Mouse (Mus musculus) left cerebral cortex, adult 11 months (tissue): ENCODE data around the gene Rcvrn.

Experiments
- DNase-seq: peaks from one replicate; pipeline ENCODE4 v3.0.0; 2022; ENCODE audit warnings: low spot score

Rcvrn gene

GRCm38 (mm10) chr11:67670031-67670430, 25.1 kb upstream of the Rcvrn start:
- DNase-seq: no peak

- DNase-seq: no peak
Measured at GRCm38 (mm10) chr11:67672140-67672539, 23.0 kb upstream of the Rcvrn start.

GRCm38 (mm10) chr11:67675562-67676540, 19.3 kb upstream of the Rcvrn start:
- DNase-seq: no peak

GRCm38 (mm10) chr11:67679300-67679699, 15.8 kb upstream of the Rcvrn start:
- DNase-seq: no peak

- no peak for DNase-seq
Measured at GRCm38 (mm10) chr11:67679930-67680329, 15.2 kb upstream of the Rcvrn start.

- no peak for DNase-seq
Measured at GRCm38 (mm10) chr11:67681871-67682270, 13.3 kb upstream of the Rcvrn start.

- DNase-seq: no peak
Measured at GRCm38 (mm10) chr11:67686109-67686508, 9.0 kb upstream of the Rcvrn start.

GRCm38 (mm10) chr11:67712976-67713375, 17.9 kb downstream of the Rcvrn start:
- no peak for DNase-seq

- DNase-seq: no peak
Measured at GRCm38 (mm10) chr11:67715382-67715781, 20.3 kb downstream of the Rcvrn start.

- DNase-seq: peak; percentile 25
Measured at GRCm38 (mm10) chr11:67721485-67721884, 26.4 kb downstream of the Rcvrn start.

GRCm38 (mm10) chr11:67722399-67723156, 27.5 kb downstream of the Rcvrn start:
- no peak for DNase-seq

GRCm38 (mm10) chr11:67723231-67724013, 28.3 kb downstream of the Rcvrn start:
- DNase-seq: peak; percentile 52

GRCm38 (mm10) chr11:67727095-67727494, 32.0 kb downstream of the Rcvrn start:
- peak; percentile 38 for DNase-seq

GRCm38 (mm10) chr11:67728726-67729125, 33.6 kb downstream of the Rcvrn start:
- no peak for DNase-seq

- no peak for DNase-seq
Measured at GRCm38 (mm10) chr11:67731056-67731455, 35.9 kb downstream of the Rcvrn start.

GRCm38 (mm10) chr11:67733726-67734125, 38.6 kb downstream of the Rcvrn start:
- no peak for DNase-seq

- peak; percentile 25 for DNase-seq
Measured at GRCm38 (mm10) chr11:67734597-67734996, 39.5 kb downstream of the Rcvrn start.

GRCm38 (mm10) chr11:67738345-67738744, 43.2 kb downstream of the Rcvrn start:
- DNase-seq: no peak

- DNase-seq: no peak
Measured at GRCm38 (mm10) chr11:67738846-67739490, 43.8 kb downstream of the Rcvrn start.

- no peak for DNase-seq
Measured at GRCm38 (mm10) chr11:67741569-67741968, 46.4 kb downstream of the Rcvrn start.
